Mouse (Mus musculus) olfactory bulb, adult 2 months (tissue): ENCODE results near the gene Nudt1. TPM values are rescaled to one million over a fixed set of nuclear protein-coding genes. Genes with fewer than 3 reads are reported as not detected.

Source experiments
- H3K27ac ChIP-seq: fragments of 200-500 bp; 2 replicates; pipeline ENCODE4 v1.5.1; 2012; ENCODE audit warnings: low read depth, low read length; ENCODE audit not compliant: insufficient read depth
- H3K4me1 ChIP-seq: fragments of 200-500 bp; 2 replicates; pipeline ENCODE4 v1.6.1; 2012; ENCODE audit warnings: low read length; ENCODE audit not compliant: control insufficient read depth, insufficient read depth
- H3K4me3 ChIP-seq: fragments of 200-500 bp; 2 replicates; pipeline ENCODE4 v1.5.1; 2012; ENCODE audit warnings: mild to moderate bottlenecking, low read depth, low read length, moderate library complexity; ENCODE audit not compliant: insufficient read depth
- CTCF ChIP-seq: fragments of 200-500 bp; IDR thresholded peaks from 2 replicates; pipeline ENCODE4 v1.5.1; 2012; ENCODE audit warnings: low read depth, mild to moderate bottlenecking, low read length, moderate library complexity; ENCODE audit not compliant: insufficient read depth
- POLR2A ChIP-seq: fragments of 200-500 bp; IDR thresholded peaks from 2 replicates; pipeline ENCODE4 v1.6.1; 2012; ENCODE audit warnings: mild to moderate bottlenecking, low read depth, low read length, moderate library complexity; ENCODE audit not compliant: insufficient read depth
- WGBS: fragments of 180-500 bp; shearing (Covaris S2); methylation state at CpG from one replicate; pipeline ENCODE4 v1.1.7; 2018; 5-methylcytosine and 5-hydroxymethylcytosine counted together
- polyA plus RNA-seq: library from polyadenylated mRNA; stranded (reverse); fragments of >200 nt; gene quantifications from 2 replicates; pipeline ENCODE4 v1.2.4, GENCODE M21; 2012; ENCODE audit warnings: low replicate concordance; ENCODE audit not compliant: missing spikeins, insufficient read depth, insufficient read length

Gene Nudt1
- not detected in 2 replicates for polyA plus RNA-seq

- WGBS = under 1% methylated on average over 60 of the region's 60 CpGs
- H3K4me3 ChIP-seq = peak within 1 kb of the TSS; percentile 97
- 0 out of 2 replicates have a peak, but pooled peaks have one; percentile 27 for TF ChIP-seq CTCF
- peak; percentile 47; the same call in 1 of the 2 replicates for TF ChIP-seq POLR2A
- peaks cover 4% of the 10 kb centered on the region for H3K4me1 ChIP-seq
- no peak within 1 kb of the TSS for H3K27ac ChIP-seq
Measured at GRCm38 (mm10) chr5:140321042-140321755, at the start of gene Nudt1, which contains the start of gene Mad1l1. TSS of gene Nudt1 (plus strand) at chr5:140321656. TSS of gene Mad1l1 (minus strand) at chr5:140321552.

- Histone ChIP-seq H3K4me3 (no peak overlapping the region), H3K4me1 (no peaks in the 10 kb centered on the region), H3K27ac (no peak overlapping the region)
- TF ChIP-seq CTCF (no peak), POLR2A (no peak)
- WGBS = 90% methylated on average over 6 of the region's 6 CpGs
Measured at GRCm38 (mm10) chr5:140276779-140277178, 44.7 kb upstream of the Nudt1 start.

GRCm38 (mm10) chr5:140280205-140280604, 41.3 kb upstream of the Nudt1 start:
- Histone ChIP-seq H3K4me3 (no peak overlapping the region), H3K4me1 (peaks cover 7% of the 10 kb centered on the region), H3K27ac (no peak overlapping the region)
- WGBS = 70% methylated on average over 9 of the region's 9 CpGs
- TF ChIP-seq POLR2A (no peak), CTCF (no peak)

- Histone ChIP-seq H3K4me3 (no peak overlapping the region), H3K4me1 (peaks cover 11% of the 10 kb centered on the region), H3K27ac (no peak overlapping the region)
- no peak for TF ChIP-seq POLR2A
- TF ChIP-seq CTCF = no peak
- WGBS = 74% methylated on average over 8 of the region's 8 CpGs
Measured at GRCm38 (mm10) chr5:140282376-140282775, 39.1 kb upstream of the Nudt1 start.

GRCm38 (mm10) chr5:140282900-140283299, 38.6 kb upstream of the Nudt1 start:
- Histone ChIP-seq H3K4me3 (no peak overlapping the region), H3K27ac (no peak overlapping the region), H3K4me1 (peaks cover 17% of the 10 kb centered on the region)
- TF ChIP-seq CTCF (no peak), POLR2A (no peak)
- 98% methylated on average over 3 of the region's 3 CpGs for WGBS

GRCm38 (mm10) chr5:140284011-140284410, 37.4 kb upstream of the Nudt1 start:
- WGBS = 97% methylated on average over 2 of the region's 2 CpGs
- TF ChIP-seq CTCF (no peak), POLR2A (no peak)
- H3K4me1 ChIP-seq = peaks cover 21% of the 10 kb centered on the region
- no peak overlapping the region for H3K4me3 ChIP-seq
- H3K27ac ChIP-seq = no peak overlapping the region

GRCm38 (mm10) chr5:140284761-140285160, 36.7 kb upstream of the Nudt1 start:
- Histone ChIP-seq H3K4me3 (no peak overlapping the region), H3K4me1 (peaks cover 21% of the 10 kb centered on the region), H3K27ac (no peak overlapping the region)
- TF ChIP-seq CTCF = no peak
- no peak for TF ChIP-seq POLR2A
- 96% methylated on average over 2 of the region's 2 CpGs for WGBS

GRCm38 (mm10) chr5:140288287-140288686, 33.2 kb upstream of the Nudt1 start:
- peak overlapping the region; percentile 84 for H3K27ac ChIP-seq
- WGBS = 28% methylated on average over 3 of the region's 3 CpGs
- H3K4me3 ChIP-seq = no peak overlapping the region
- no peak for TF ChIP-seq POLR2A
- TF ChIP-seq CTCF = no peak
- H3K4me1 ChIP-seq = peaks cover 14% of the 10 kb centered on the region

- H3K27ac ChIP-seq = peak overlapping the region; percentile 31; the same call in 1 of the 2 replicates
- TF ChIP-seq POLR2A (no peak), CTCF (no peak)
- H3K4me3 ChIP-seq = no peak overlapping the region
- H3K4me1 ChIP-seq = peaks cover 14% of the 10 kb centered on the region
- WGBS = 95% methylated on average over 2 of the region's 2 CpGs
Measured at GRCm38 (mm10) chr5:140289161-140289560, 32.3 kb upstream of the Nudt1 start.
